Mouse (Mus musculus): Measurements from ENCODE around the gene Htr2b. TPM values are rescaled to one million over a fixed set of nuclear protein-coding genes. Genes with fewer than 3 reads are reported as not detected.

Htr2b gene
- polyA plus RNA-seq, 1 experiment from 2014 or later, result 2.0 TPM

DNA sequence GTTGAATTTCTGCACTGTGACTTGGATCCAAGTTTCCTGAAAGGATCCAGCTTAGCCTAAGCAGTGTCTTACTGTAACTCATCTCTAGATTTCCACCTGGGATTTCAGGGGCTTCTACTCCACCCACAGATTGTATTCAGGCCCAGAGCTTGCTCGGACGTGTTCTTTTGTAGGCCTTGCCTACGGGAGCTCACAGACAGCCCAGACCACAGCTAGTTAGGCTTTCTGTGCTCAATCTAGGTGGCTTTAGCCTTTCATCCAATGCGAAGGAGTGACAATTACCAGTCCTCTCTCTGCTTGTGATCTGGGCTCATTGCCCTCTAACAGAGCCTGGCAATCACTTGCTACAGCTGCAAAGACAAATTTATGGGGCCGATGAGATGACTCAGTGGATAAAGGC, 34.5 kb upstream of the Htr2b start:
- WGBS, result 70% methylated on average over 5 of the region's 5 CpGs
- no peak overlapping the region for H3K9ac ChIP-seq
- H3K9me3 ChIP-seq, result no peaks in the 10 kb centered on the region
- H3K4me3 ChIP-seq (replicated peaks), result no peak overlapping the region
- no peaks in the 10 kb centered on the region for H3K27me3 ChIP-seq (replicated peaks)
- no peak overlapping the region for H3K27ac ChIP-seq
- H3K4me2 ChIP-seq (replicated peaks), result no peak overlapping the region
- ATAC-seq, result no peak
- no peaks in the 10 kb centered on the region for H3K4me1 ChIP-seq (replicated peaks)
- H3K36me3 ChIP-seq, result no peaks in the 10 kb centered on the region

GRCm38 (mm10) chr1:86144001-86144944, 32.5 kb upstream of the Htr2b start:
- Histone ChIP-seq H3K9me3 (no peaks in the 10 kb centered on the region), H3K27ac (no peak overlapping the region), H3K9ac (no peak overlapping the region), H3K4me3 (replicated peaks) (no peak overlapping the region), H3K27me3 (replicated peaks) (no peaks in the 10 kb centered on the region), H3K4me1 (replicated peaks) (no peaks in the 10 kb centered on the region), H3K36me3 (0 out of 2 replicates have a peak, but pooled peaks cover 1% of the 10 kb centered on the region), H3K4me2 (replicated peaks) (no peak overlapping the region)
- ATAC-seq, result no peak
- 73% methylated on average over 21 of the region's 21 CpGs for WGBS

DNA sequence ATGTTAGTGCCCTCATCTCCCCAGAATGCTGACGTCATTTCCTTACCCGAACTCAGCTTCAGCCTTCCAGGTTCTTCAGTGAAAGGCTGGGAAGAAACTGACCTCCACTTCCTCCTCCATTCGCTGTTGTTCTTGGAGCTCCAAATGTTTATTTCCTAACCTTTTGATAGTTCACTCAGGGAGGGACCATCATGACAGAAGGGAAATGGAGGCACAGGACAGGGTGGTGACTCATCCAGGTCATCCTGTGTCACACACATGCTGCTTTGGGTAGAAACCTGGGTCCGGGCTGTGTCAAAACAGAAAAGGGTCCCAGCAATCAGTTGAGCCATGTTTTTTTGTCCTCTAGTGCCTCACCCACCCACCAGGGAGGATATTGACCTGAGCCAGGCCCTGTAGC, 31.4 kb upstream of the Htr2b start:
- 75% methylated on average over 4 of the region's 4 CpGs for WGBS
- no peak overlapping the region for H3K4me2 ChIP-seq (replicated peaks)

DNA sequence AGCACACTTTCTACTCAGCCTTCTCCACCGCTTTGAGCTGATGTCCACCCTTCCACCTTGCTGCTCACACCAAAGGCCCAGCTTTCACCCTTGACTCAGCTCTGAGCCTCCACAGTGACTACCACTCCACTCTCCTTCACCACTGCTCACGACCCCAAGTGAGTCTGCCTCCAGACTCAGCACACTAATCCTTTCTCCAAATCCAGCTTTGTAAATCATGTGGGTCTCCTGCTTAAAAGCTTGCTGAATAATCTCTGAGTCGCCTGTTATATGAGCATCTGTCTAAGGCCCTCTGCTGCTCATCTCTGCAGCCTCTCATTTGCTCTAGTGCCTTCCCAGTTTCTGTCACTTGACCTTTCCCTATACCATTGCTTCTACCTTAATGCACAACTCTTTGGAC, 29.3 kb upstream of the Htr2b start:
- no peak overlapping the region for H3K27ac ChIP-seq
- H3K4me3 ChIP-seq (replicated peaks), result no peak overlapping the region
- no peak overlapping the region for H3K4me2 ChIP-seq (replicated peaks)
- H3K9me3 ChIP-seq, result no peaks in the 10 kb centered on the region
- ATAC-seq, result no peak
- 86% methylated on average over 3 of the region's 3 CpGs for WGBS
- H3K4me1 ChIP-seq (replicated peaks), result no peaks in the 10 kb centered on the region
- no peak overlapping the region for H3K9ac ChIP-seq
- peaks cover 9% of the 10 kb centered on the region; the same call in 1 of the 2 replicates for H3K36me3 ChIP-seq
- H3K27me3 ChIP-seq (replicated peaks), result no peaks in the 10 kb centered on the region

More for the DNA sequence above, 31.4 kb upstream of the Htr2b start:
- Histone ChIP-seq H3K27ac (no peak overlapping the region), H3K4me3 (replicated peaks) (no peak overlapping the region), H3K9ac (no peak overlapping the region), H3K27me3 (replicated peaks) (no peaks in the 10 kb centered on the region), H3K36me3 (0 out of 2 replicates have a peak, but pooled peaks cover 2% of the 10 kb centered on the region), H3K4me1 (replicated peaks) (no peaks in the 10 kb centered on the region), H3K9me3 (no peaks in the 10 kb centered on the region)
- no peak for ATAC-seq

- no peak overlapping the region for H3K27ac ChIP-seq
- 91% methylated on average over 6 of the region's 6 CpGs for WGBS
- ATAC-seq, result no peak
- H3K9me3 ChIP-seq, result no peaks in the 10 kb centered on the region
- no peak overlapping the region for H3K9ac ChIP-seq
- no peaks in the 10 kb centered on the region for H3K27me3 ChIP-seq (replicated peaks)
- H3K36me3 ChIP-seq, result peaks cover 9% of the 10 kb centered on the region; the same call in 1 of the 2 replicates
- no peak overlapping the region for H3K4me3 ChIP-seq (replicated peaks)
- no peak overlapping the region for H3K4me2 ChIP-seq (replicated peaks)
- H3K4me1 ChIP-seq (replicated peaks), result no peaks in the 10 kb centered on the region
These were observed 23.5 kb upstream of the Htr2b start for GRCm38 (mm10) chr1:86135315-86135714.

- Histone ChIP-seq H3K27me3 (replicated peaks) (no peaks in the 10 kb centered on the region), H3K9me3 (no peaks in the 10 kb centered on the region), H3K27ac (no peak within 1 kb of the TSS), H3K4me1 (replicated peaks) (no peaks in the 10 kb centered on the region), H3K9ac (no peak within 1 kb of the TSS), H3K4me2 (replicated peaks) (no peak within 1 kb of the TSS), H3K4me3 (replicated peaks) (no peak within 1 kb of the TSS), H3K36me3 (peaks cover 10% of the 10 kb centered on the region; the same call in 1 of the 2 replicates)
- ATAC-seq, result no peak
- WGBS, result 96% methylated on average over 4 of the region's 4 CpGs
These were observed 21.6 kb upstream of the Htr2b start, which contains the start of gene Gm21972 for GRCm38 (mm10) chr1:86133337-86133736. Gene Gm21972 (plus strand): TSS chr1:86133637.

- peaks cover 10% of the 10 kb centered on the region; the same call in 1 of the 2 replicates for H3K36me3 ChIP-seq
- no peaks in the 10 kb centered on the region for H3K4me1 ChIP-seq (replicated peaks)
- no peak overlapping the region for H3K9ac ChIP-seq
- no peak for ATAC-seq
- H3K27me3 ChIP-seq (replicated peaks), result no peaks in the 10 kb centered on the region
- 92% methylated on average over 2 of the region's 2 CpGs for WGBS
- no peak overlapping the region for H3K4me2 ChIP-seq (replicated peaks)
- no peak overlapping the region for H3K27ac ChIP-seq
- no peaks in the 10 kb centered on the region for H3K9me3 ChIP-seq
- H3K4me3 ChIP-seq (replicated peaks), result no peak overlapping the region
These were observed 14.3 kb upstream of the Htr2b start for GRCm38 (mm10) chr1:86126036-86126435.

- H3K36me3 ChIP-seq, result peaks cover 3% of the 10 kb centered on the region; the same call in 1 of the 2 replicates
These were observed 7.8 kb upstream of the Htr2b start for GRCm38 (mm10) chr1:86119549-86119948.

DNA sequence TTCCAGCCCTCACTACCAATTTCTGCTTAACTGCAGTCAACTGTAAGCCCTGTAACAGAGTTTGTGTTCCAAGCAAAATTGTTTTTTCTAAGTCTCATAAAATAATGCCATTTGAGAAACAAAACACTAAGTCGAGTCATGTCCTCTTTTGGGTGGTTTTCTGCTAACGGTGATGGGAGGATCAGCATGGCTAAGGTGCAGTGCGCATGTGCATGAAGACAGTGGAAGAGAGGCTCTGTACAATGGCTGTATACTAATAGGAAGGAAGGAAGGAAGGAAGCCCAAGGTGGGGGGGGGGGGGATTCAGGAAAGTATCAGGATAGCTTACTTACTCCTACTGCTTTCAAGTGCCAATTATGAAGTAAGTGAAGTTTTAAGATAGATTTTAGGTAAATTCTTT, 2.4 kb upstream of the Htr2b start:
- ATAC-seq, result no peak
- Histone ChIP-seq H3K27ac (no peak overlapping the region), H3K9me3 (no peaks in the 10 kb centered on the region), H3K4me1 (replicated peaks) (no peaks in the 10 kb centered on the region), H3K9ac (no peak overlapping the region), H3K4me3 (replicated peaks) (no peak overlapping the region), H3K4me2 (replicated peaks) (no peak overlapping the region), H3K36me3 (no peaks in the 10 kb centered on the region), H3K27me3 (replicated peaks) (no peaks in the 10 kb centered on the region)
- WGBS, result 86% methylated on average over 3 of the region's 3 CpGs

More at GRCm38 (mm10) chr1:86119549-86119948, 7.8 kb upstream of the Htr2b start:
- ATAC-seq, result no peak
- Histone ChIP-seq H3K27me3 (replicated peaks) (no peaks in the 10 kb centered on the region), H3K9ac (no peak overlapping the region), H3K27ac (no peak overlapping the region), H3K4me2 (replicated peaks) (no peak overlapping the region), H3K4me3 (replicated peaks) (no peak overlapping the region), H3K9me3 (no peaks in the 10 kb centered on the region), H3K4me1 (replicated peaks) (no peaks in the 10 kb centered on the region)
- WGBS, result 82% methylated on average over 4 of the region's 4 CpGs

DNA sequence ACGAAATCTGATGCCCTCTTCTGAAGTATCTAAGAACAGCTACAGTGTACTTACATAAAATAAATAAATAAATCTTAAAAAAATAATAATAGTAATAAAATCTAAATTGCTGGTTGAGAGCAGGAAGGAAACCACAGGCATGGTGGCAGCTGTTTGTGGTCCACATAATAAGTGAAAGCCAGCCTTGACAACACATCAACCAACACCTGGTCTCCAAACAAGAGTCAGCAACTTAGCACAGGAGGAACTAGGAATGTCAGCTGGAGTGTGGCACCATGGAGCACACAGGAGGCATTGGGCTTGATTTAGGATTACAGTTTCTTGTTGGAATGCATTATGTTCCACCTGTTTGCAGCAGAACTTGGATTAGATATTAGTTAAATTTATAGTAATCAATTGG, 6.7 kb downstream of the Htr2b start:
- no peaks in the 10 kb centered on the region for H3K9me3 ChIP-seq
- H3K4me3 ChIP-seq (replicated peaks), result no peak overlapping the region
- H3K4me2 ChIP-seq (replicated peaks), result no peak overlapping the region
- H3K4me1 ChIP-seq (replicated peaks), result no peaks in the 10 kb centered on the region
- H3K36me3 ChIP-seq, result peaks cover 3% of the 10 kb centered on the region; the same call in 1 of the 2 replicates
- H3K27me3 ChIP-seq (replicated peaks), result no peaks in the 10 kb centered on the region
- 97% methylated on average over 1 of the region's 1 CpGs for WGBS
- no peak overlapping the region for H3K27ac ChIP-seq
- ATAC-seq, result no peak
- H3K9ac ChIP-seq, result no peak overlapping the region

DNA sequence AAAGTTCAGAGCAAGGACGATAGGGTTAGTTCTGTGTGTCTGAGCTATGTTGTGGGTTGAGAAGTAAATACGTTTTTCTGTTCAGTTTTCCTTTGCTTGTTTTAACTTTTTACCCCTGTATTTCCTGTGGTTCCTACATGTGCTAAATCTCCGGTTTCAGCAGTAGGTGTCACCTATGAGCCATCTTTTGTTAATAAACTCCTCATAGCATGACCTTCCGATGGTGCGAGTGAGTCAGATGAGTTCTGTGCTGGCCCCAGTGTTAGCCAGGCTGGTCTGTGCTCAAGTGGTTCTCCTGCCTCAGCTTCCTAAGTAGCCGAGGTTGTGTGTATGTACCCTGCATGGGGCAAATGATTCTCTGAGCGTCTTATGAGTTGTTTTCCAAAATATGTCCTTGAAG, 17.4 kb downstream of the Htr2b start:
- peaks cover 19% of the 10 kb centered on the region; the same call in 1 of the 2 replicates for H3K36me3 ChIP-seq
- no peak overlapping the region for H3K4me2 ChIP-seq (replicated peaks)
- ATAC-seq, result no peak
- H3K4me1 ChIP-seq (replicated peaks), result no peaks in the 10 kb centered on the region
- no peaks in the 10 kb centered on the region for H3K9me3 ChIP-seq
- WGBS, result 82% methylated on average over 7 of the region's 7 CpGs
- no peak overlapping the region for H3K9ac ChIP-seq
- no peak overlapping the region for H3K27ac ChIP-seq
- no peaks in the 10 kb centered on the region for H3K27me3 ChIP-seq (replicated peaks)
- H3K4me3 ChIP-seq (replicated peaks), result no peak overlapping the region

DNA sequence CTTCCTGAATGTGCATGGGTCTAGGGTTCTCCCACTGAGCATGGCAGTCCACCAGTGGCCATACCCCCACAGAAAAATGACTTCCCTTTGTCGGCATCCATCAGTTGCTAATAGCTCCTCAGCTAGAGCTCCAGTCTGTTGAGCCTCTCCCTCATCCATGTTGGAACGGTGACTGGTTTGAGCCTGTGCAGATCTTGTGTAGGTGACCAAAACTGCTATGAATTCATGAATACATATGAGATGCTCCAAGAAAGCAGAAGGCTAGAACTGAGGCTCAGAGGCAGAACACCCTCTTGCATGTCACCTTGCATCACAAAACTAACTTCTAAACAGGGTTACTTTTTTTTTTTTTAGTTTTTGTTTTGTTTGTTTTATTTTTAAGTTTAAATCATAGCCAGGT, 35.2 kb downstream of the Htr2b start:
- WGBS, result 96% methylated on average over 2 of the region's 2 CpGs
- no peaks in the 10 kb centered on the region for H3K27me3 ChIP-seq (replicated peaks)

More for the DNA sequence above, 35.2 kb downstream of the Htr2b start:
- no peak overlapping the region for H3K4me2 ChIP-seq (replicated peaks)
- H3K4me3 ChIP-seq (replicated peaks), result no peak overlapping the region
- no peak for ATAC-seq
- no peak overlapping the region for H3K9ac ChIP-seq
- H3K4me1 ChIP-seq (replicated peaks), result no peaks in the 10 kb centered on the region
- H3K9me3 ChIP-seq, result no peaks in the 10 kb centered on the region
- no peak overlapping the region for H3K27ac ChIP-seq
- peaks cover 31% of the 10 kb centered on the region for H3K36me3 ChIP-seq
